23 mouse cellular contexts compared by ENCODE assay signal in genomic region chr4:124057607-124058006, GRCm38 (mm10).
"Had no signal": no experiment of that assay in that cellular context is flagged by ENCODE, and none has a peak within 500 bp of the region (broad histone marks: within the 10 kb centered on the region; RNA-seq: fewer than 3 reads in every experiment).

No protein-coding gene starts in this region.

- H3K4me1 ChIP-seq: embryonic facial prominence, embryonic 10.5 days; embryonic facial prominence, embryonic 12.5 days; embryonic facial prominence, embryonic 13.5 days; embryonic facial prominence, embryonic 15.5 days; forebrain, embryonic 10.5 days; forebrain, embryonic 12.5 days; forebrain, embryonic 13.5 days; forebrain, embryonic 15.5 days had no signal

- H3K4me3 ChIP-seq: embryonic facial prominence, embryonic 10.5 days; embryonic facial prominence, embryonic 12.5 days; embryonic facial prominence, embryonic 13.5 days; embryonic facial prominence, embryonic 15.5 days; erythroblast, embryonic 14.5 days; forebrain, embryonic 10.5 days; forebrain, embryonic 12.5 days; forebrain, embryonic 13.5 days; forebrain, embryonic 15.5 days; gastrocnemius, adult 2 months; heart, adult 2 months had no signal

- H3K9me3 ChIP-seq: embryonic facial prominence, embryonic 10.5 days; embryonic facial prominence, embryonic 12.5 days; embryonic facial prominence, embryonic 13.5 days; embryonic facial prominence, embryonic 15.5 days; forebrain, embryonic 10.5 days; forebrain, embryonic 12.5 days; forebrain, embryonic 13.5 days; forebrain, embryonic 15.5 days had no signal

- H3K36me3 ChIP-seq: embryonic facial prominence, embryonic 10.5 days; embryonic facial prominence, embryonic 12.5 days; embryonic facial prominence, embryonic 13.5 days; embryonic facial prominence, embryonic 15.5 days; forebrain, embryonic 10.5 days; forebrain, embryonic 12.5 days; forebrain, embryonic 15.5 days had no signal

- H3K9ac ChIP-seq: embryonic facial prominence, embryonic 12.5 days; embryonic facial prominence, embryonic 13.5 days; embryonic facial prominence, embryonic 15.5 days; forebrain, embryonic 12.5 days; forebrain, embryonic 13.5 days; forebrain, embryonic 15.5 days; forebrain, postnatal 0 days had no signal

- H3K4me2 ChIP-seq: embryonic facial prominence, embryonic 12.5 days; embryonic facial prominence, embryonic 13.5 days; embryonic facial prominence, embryonic 15.5 days; forebrain, embryonic 12.5 days; forebrain, embryonic 13.5 days; forebrain, embryonic 15.5 days had no signal

- H3K27me3 ChIP-seq: embryonic facial prominence, embryonic 12.5 days; embryonic facial prominence, embryonic 13.5 days; embryonic facial prominence, embryonic 15.5 days; forebrain, embryonic 12.5 days; forebrain, embryonic 13.5 days; forebrain, embryonic 15.5 days had no signal

- H3K27ac ChIP-seq: embryonic facial prominence, embryonic 10.5 days; embryonic facial prominence, embryonic 12.5 days; embryonic facial prominence, embryonic 13.5 days; embryonic facial prominence, embryonic 15.5 days; forebrain, embryonic 10.5 days; forebrain, embryonic 12.5 days; forebrain, embryonic 13.5 days; forebrain, embryonic 15.5 days; gastrocnemius, adult 2 months; heart, adult 2 months had no signal

- DNase-seq: cerebellum, adult 9-11 months; cerebellum, postnatal 10 days; cerebellum, postnatal 14 days; cerebellum, postnatal 25 days; cerebellum, postnatal 36 days; embryo, embryonic 11 days; forebrain, postnatal 0 days; gastrocnemius, adult 2 months; gastrocnemius, postnatal 10 days; gastrocnemius, postnatal 14 days; gastrocnemius, postnatal 25 days; gastrocnemius, postnatal 36 days; heart, adult 18-20 months; heart, adult 2 months had no signal
